Mouse (Mus musculus): ENCODE results near the gene St3gal4. TPM values are rescaled to one million over a fixed set of nuclear protein-coding genes. Genes with fewer than 3 reads are reported as not detected.
A peak's percentile ranks its signal among the peaks of the same experiment; 100 is the strongest.

St3gal4 gene
- polyA plus RNA-seq, 1 experiment from 2014 or later, result 15.5 TPM

- H3K4me3 ChIP-seq (ENCODE audit: inconsistent target), result no peak overlapping the region
- peaks cover 16% of the 10 kb centered on the region; the same call in 1 of the 2 replicates for H3K79me2 ChIP-seq (ENCODE audit: inconsistent target)
- H3K36me3 ChIP-seq (ENCODE audit: inconsistent target), result 0 out of 2 replicates have a peak, but pooled peaks cover 10% of the 10 kb centered on the region
- WGBS (ENCODE audit: missing documents), result 41% methylated on average over 11 of the region's 11 CpGs
- peak overlapping the region; percentile 59 for H3K27ac ChIP-seq
These were observed 63.3 kb downstream of the St3gal4 start for GRCm38 (mm10) chr9:35055528-35056330.

DNA sequence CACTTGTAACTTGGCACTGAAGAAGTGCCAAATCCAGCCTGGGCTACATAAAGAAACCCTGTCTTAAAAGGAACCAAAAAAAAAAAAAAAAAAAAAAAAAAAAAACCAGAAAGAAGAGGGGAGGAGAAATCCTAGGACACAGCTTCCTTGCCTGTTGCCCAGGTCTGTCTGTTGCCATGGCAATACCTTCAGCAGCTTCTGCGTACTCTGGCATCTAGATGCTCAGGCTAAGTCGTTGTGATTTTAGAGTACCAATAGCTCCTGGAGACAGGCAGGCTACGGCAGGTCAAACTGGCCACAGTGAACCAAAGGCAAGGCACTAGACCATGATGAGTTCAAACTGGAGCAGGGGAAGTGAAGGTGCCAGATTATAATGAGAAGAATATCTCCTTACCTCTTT lies 65.4 kb downstream of the St3gal4 start:
- H3K36me3 ChIP-seq (ENCODE audit: inconsistent target), result 0 out of 2 replicates have a peak, but pooled peaks cover 10% of the 10 kb centered on the region
- H3K79me2 ChIP-seq (ENCODE audit: inconsistent target), result peaks cover 9% of the 10 kb centered on the region; the same call in 1 of the 2 replicates
- H3K4me3 ChIP-seq (ENCODE audit: inconsistent target), result no peak overlapping the region
- 95% methylated on average over 3 of the region's 3 CpGs for WGBS (ENCODE audit: missing documents)
- H3K27ac ChIP-seq, result no peak overlapping the region

DNA sequence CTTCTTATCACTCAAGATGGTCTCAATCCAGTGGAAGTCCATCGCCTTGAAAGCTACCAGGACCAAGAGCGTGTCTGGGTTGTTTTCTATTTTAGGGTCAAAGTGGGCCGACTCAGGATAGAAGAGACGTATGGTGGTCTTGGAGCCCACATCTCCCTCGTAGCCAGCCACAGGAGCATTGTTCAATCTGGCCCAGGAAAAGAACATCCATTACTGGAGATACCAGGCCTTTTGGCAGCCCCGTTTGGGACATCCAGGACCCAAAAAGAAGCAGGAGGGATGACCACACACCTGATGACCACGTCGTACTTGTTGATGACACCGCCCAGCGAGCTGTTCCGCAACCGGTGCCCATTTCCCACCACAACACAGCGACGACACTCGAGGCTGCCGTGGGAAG lies 66.0 kb downstream of the St3gal4 start:
- H3K4me3 ChIP-seq (ENCODE audit: inconsistent target), result no peak overlapping the region
- peaks cover 3% of the 10 kb centered on the region; the same call in 1 of the 2 replicates for H3K79me2 ChIP-seq (ENCODE audit: inconsistent target)
- WGBS (ENCODE audit: missing documents), result 93% methylated on average over 16 of the region's 16 CpGs
- H3K27ac ChIP-seq, result no peak overlapping the region
- 0 out of 2 replicates have a peak, but pooled peaks cover 10% of the 10 kb centered on the region for H3K36me3 ChIP-seq (ENCODE audit: inconsistent target)

GRCm38 (mm10) chr9:35052671-35053070 lies 66.4 kb downstream of the St3gal4 start:
- Histone ChIP-seq H3K36me3 (ENCODE audit: inconsistent target) (peaks cover 10% of the 10 kb centered on the region; the same call in 1 of the 2 replicates), H3K4me3 (ENCODE audit: inconsistent target) (no peak overlapping the region), H3K79me2 (ENCODE audit: inconsistent target) (no peaks in the 10 kb centered on the region; the same call in 1 of the 2 replicates), H3K27ac (no peak overlapping the region)
- 90% methylated on average over 3 of the region's 4 CpGs for WGBS (ENCODE audit: missing documents)

GRCm38 (mm10) chr9:35051666-35052065 lies 67.4 kb downstream of the St3gal4 start:
- WGBS (ENCODE audit: missing documents), result 97% methylated on average over 4 of the region's 4 CpGs
- Histone ChIP-seq H3K4me3 (ENCODE audit: inconsistent target) (no peak overlapping the region), H3K27ac (no peak overlapping the region), H3K79me2 (ENCODE audit: inconsistent target) (no peaks in the 10 kb centered on the region), H3K36me3 (ENCODE audit: inconsistent target) (peaks cover 10% of the 10 kb centered on the region; the same call in 1 of the 2 replicates)

- H3K36me3 ChIP-seq (ENCODE audit: inconsistent target), result peaks cover 15% of the 10 kb centered on the region; the same call in 1 of the 2 replicates
- no peak overlapping the region for H3K4me3 ChIP-seq (ENCODE audit: inconsistent target)
- 93% methylated on average over 6 of the region's 6 CpGs for WGBS (ENCODE audit: missing documents)
- H3K27ac ChIP-seq, result peak overlapping the region; percentile 38
- H3K79me2 ChIP-seq (ENCODE audit: inconsistent target), result no peaks in the 10 kb centered on the region
These were observed 68.2 kb downstream of the St3gal4 start for GRCm38 (mm10) chr9:35050701-35051454.

DNA sequence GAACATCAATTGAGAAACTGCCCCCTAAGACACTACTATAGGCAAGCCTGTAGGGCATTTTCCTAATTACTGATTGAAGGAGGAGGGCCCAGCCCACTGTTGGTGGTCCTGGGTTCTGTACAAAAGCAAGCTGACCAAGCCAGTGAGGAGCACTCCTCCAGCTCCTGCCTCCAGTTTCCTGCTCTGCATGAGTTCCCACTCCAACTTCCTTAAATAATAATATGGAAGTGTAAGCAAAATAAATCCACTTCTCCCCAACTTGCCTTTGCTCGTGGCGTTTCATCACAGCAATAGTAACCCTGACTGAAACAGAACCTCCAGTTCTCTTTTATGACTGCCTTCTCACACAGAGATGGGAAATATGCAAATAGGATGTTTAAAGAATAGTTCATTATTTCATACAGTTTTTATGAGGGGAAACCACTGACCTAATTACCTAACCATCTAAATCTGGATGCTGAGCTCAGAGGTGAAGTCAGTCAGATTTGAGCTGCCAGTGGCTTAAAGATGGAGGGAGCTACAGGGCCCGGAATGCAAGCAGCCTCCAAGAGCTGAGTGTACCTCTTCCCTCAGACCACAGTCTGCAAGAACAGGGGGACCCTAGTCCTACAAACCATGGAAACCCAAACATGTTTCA lies 69.1 kb downstream of the St3gal4 start:
- no peaks in the 10 kb centered on the region for H3K79me2 ChIP-seq (ENCODE audit: inconsistent target)
- no peak overlapping the region for H3K4me3 ChIP-seq (ENCODE audit: inconsistent target)
- 25% methylated on average over 3 of the region's 3 CpGs for WGBS (ENCODE audit: missing documents)
- H3K27ac ChIP-seq, result peak overlapping the region; percentile 38
- H3K36me3 ChIP-seq (ENCODE audit: inconsistent target), result peaks cover 15% of the 10 kb centered on the region; the same call in 1 of the 2 replicates

DNA sequence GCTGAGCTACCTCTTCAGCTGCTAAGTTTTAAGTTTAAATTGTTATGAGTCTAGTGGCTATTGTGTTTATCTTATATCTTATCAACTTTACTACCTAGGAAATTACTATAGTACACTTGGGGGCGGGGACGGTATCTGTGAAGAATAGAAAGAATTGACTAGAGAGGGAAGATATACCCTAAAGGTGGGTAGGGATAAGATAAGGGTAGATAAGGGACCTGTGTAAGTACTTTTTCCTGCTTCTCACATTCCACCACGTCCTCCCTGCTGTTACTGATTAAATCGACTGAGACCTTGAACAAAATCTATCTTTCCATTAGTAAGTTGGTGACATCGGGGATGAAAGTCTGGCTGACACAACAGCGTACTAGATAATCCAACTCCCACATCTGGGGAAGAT lies 70.6 kb downstream of the St3gal4 start:
- H3K36me3 ChIP-seq (ENCODE audit: inconsistent target), result peaks cover 15% of the 10 kb centered on the region; the same call in 1 of the 2 replicates
- H3K27ac ChIP-seq, result no peak overlapping the region
- no peak overlapping the region for H3K4me3 ChIP-seq (ENCODE audit: inconsistent target)
- 93% methylated on average over 6 of the region's 6 CpGs for WGBS (ENCODE audit: missing documents)
- no peaks in the 10 kb centered on the region for H3K79me2 ChIP-seq (ENCODE audit: inconsistent target)

GRCm38 (mm10) chr9:35045756-35046155 lies 73.3 kb downstream of the St3gal4 start:
- Histone ChIP-seq H3K27ac (no peak overlapping the region), H3K4me3 (ENCODE audit: inconsistent target) (no peak overlapping the region), H3K79me2 (ENCODE audit: inconsistent target) (no peaks in the 10 kb centered on the region), H3K36me3 (ENCODE audit: inconsistent target) (peaks cover 5% of the 10 kb centered on the region; the same call in 1 of the 2 replicates)
- 100% methylated on average over 2 of the region's 2 CpGs for WGBS (ENCODE audit: missing documents)

GRCm38 (mm10) chr9:35045031-35045531 lies 74.0 kb downstream of the St3gal4 start:
- Histone ChIP-seq H3K4me3 (ENCODE audit: inconsistent target) (no peak overlapping the region), H3K27ac (no peak overlapping the region), H3K36me3 (ENCODE audit: inconsistent target) (peaks cover 5% of the 10 kb centered on the region; the same call in 1 of the 2 replicates), H3K79me2 (ENCODE audit: inconsistent target) (no peaks in the 10 kb centered on the region)
- WGBS (ENCODE audit: missing documents), result 95% methylated on average over 11 of the region's 11 CpGs

GRCm38 (mm10) chr9:35044458-35044857 lies 74.6 kb downstream of the St3gal4 start:
- Histone ChIP-seq H3K4me3 (ENCODE audit: inconsistent target) (no peak overlapping the region), H3K27ac (no peak overlapping the region)

DNA sequence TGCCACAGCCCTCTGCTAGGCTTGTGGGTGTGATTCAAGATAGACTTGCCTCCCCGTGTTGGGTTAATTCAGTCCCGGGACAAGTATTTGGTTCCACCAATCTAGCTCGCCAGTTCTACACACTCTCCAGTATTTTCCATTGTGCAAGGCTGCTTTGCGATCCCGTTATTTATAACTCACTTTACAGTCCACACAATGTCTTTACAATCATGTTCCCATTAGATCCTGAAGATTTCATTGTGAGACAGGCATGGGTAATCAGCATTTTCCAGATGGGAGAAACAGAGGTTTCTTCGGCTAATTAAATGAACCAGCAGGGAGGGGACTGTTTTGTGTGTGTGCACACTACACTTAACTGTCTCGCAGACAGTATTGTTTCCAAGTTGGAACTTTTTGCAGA lies 75.4 kb downstream of the St3gal4 start:
- no peaks in the 10 kb centered on the region for H3K79me2 ChIP-seq (ENCODE audit: inconsistent target)
- WGBS (ENCODE audit: missing documents), result 91% methylated on average over 7 of the region's 7 CpGs
- H3K4me3 ChIP-seq (ENCODE audit: inconsistent target), result no peak overlapping the region
- H3K36me3 ChIP-seq (ENCODE audit: inconsistent target), result peaks cover 5% of the 10 kb centered on the region; the same call in 1 of the 2 replicates
- no peak overlapping the region for H3K27ac ChIP-seq

More at GRCm38 (mm10) chr9:35044458-35044857, 74.6 kb downstream of the St3gal4 start:
- no peaks in the 10 kb centered on the region for H3K79me2 ChIP-seq (ENCODE audit: inconsistent target)
- peaks cover 5% of the 10 kb centered on the region; the same call in 1 of the 2 replicates for H3K36me3 ChIP-seq (ENCODE audit: inconsistent target)
- WGBS (ENCODE audit: missing documents), result 92% methylated on average over 15 of the region's 15 CpGs

DNA sequence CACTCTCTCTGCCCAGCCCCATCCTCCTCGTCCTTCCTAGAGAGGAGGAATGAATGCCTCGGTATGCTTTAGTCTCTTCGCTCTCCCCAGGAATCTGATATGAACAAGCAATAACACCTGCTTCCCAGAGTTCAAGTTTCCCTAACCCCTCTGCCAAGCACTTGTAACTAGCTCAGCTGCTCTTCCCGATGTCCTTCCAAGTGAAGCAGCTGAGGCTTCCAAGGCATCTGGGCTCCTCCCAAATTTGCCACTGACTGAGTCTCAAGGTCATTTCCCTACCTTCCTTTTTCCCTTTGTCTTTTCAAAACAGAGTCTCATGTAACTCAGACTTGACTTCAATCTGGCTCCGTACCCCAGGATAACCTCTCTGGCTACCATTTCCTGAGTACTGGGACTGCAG lies 77.6 kb downstream of the St3gal4 start:
- Histone ChIP-seq H3K79me2 (ENCODE audit: inconsistent target) (no peaks in the 10 kb centered on the region), H3K36me3 (ENCODE audit: inconsistent target) (0 out of 2 replicates have a peak, but pooled peaks cover 3% of the 10 kb centered on the region), H3K4me3 (ENCODE audit: inconsistent target) (no peak overlapping the region), H3K27ac (no peak overlapping the region)
- 93% methylated on average over 5 of the region's 5 CpGs for WGBS (ENCODE audit: missing documents)

- Histone ChIP-seq H3K4me3 (ENCODE audit: inconsistent target) (no peak overlapping the region), H3K27ac (no peak overlapping the region), H3K79me2 (ENCODE audit: inconsistent target) (no peaks in the 10 kb centered on the region), H3K36me3 (ENCODE audit: inconsistent target) (no peaks in the 10 kb centered on the region)
- WGBS (ENCODE audit: missing documents), result 38% methylated on average over 5 of the region's 5 CpGs
These were observed 79.2 kb downstream of the St3gal4 start for GRCm38 (mm10) chr9:35039846-35040245.

Measured in macrophage (primary cell).